7 mouse cellular contexts compared by ENCODE assay signal in the genomic region with DNA sequence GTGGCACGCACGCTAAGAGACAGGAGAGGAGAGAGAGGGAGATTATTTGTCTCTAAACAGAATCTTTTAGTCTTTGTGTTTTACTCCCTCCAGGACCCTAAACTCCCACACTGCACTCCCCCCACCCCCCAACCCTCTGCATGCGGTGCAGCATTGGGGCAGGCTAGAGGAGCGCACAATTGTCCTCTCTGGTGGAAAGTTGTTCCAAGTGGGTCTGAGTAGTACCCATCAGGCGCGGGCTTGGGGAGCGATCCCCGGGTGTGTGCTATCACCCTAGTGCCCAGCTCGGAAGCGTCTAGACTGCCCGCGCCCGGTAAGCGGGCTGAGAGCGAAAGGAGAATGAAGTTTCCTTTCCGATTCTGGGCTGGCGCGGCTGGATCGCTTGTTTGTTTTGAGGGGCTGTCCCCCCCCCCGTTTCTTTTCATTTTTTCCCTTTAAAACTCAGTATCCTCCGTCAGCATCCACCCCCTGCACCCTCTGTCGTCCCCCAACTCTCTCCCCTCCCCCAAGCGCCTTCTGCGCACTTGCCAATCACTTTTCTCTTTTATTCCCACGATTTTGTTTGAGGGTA. TPM values are rescaled to one million over a fixed set of nuclear protein-coding genes. Genes with fewer than 3 reads are reported as not detected.
A peak's percentile ranks its signal among the peaks of the same experiment; 100 is the strongest.
DNase-seq lines count a peak whose midpoint lies in the region; ATAC-seq and TF ChIP-seq lines count a peak whose summit lies in the region.

No protein-coding gene starts in this region.

- peak overlapping the region; percentile 76 for H3K4me3 ChIP-seq in erythroblast, embryonic 14.5 days (replicated peaks)
- H3K4me3 ChIP-seq in liver, adult 2 months (ENCODE audit: insufficient read depth, low read depth, low read length) = peak overlapping the region; percentile 60
- H3K4me3 ChIP-seq in myocyte = peak overlapping the region; percentile 87

- H3K9ac ChIP-seq in liver, adult 2 months (ENCODE audit: low read depth, low read length) = peak overlapping the region; percentile 67

- H3K27ac ChIP-seq in liver, adult 2 months (replicated peaks; ENCODE audit: insufficient read depth, low read depth, low read length) = peak overlapping the region; percentile 88

- TF ChIP-seq POLR2A in liver, adult 2 months (IDR thresholded peaks at IDR 0.05; ENCODE audit: extremely low read depth, insufficient read depth, low read length) = no peak
- no peak for TF ChIP-seq POLR2A in myocyte (IDR thresholded peaks at IDR 0.05; ENCODE audit: insufficient read length, low read depth)

- peak overlapping the region; percentile 80 for H3K4me2 ChIP-seq in myocyte (ENCODE audit: low read depth)

- H3K27me3 ChIP-seq in erythroblast, embryonic 14.5 days (ENCODE audit: control insufficient read depth) = peaks cover 4% of the 10 kb centered on the region; the same call in 1 of the 2 replicates
- peaks cover 6% of the 10 kb centered on the region; the same call in 1 of the 2 replicates for H3K27me3 ChIP-seq in liver, adult 2 months (ENCODE audit: control insufficient read depth, insufficient read depth, low read length)
- no peaks in the 10 kb centered on the region for H3K27me3 ChIP-seq in myocyte (ENCODE audit: control insufficient read depth, insufficient read depth, insufficient read length)

- no peak for TF ChIP-seq CTCF in liver, adult 2 months (IDR thresholded peaks at IDR 0.05; ENCODE audit: low read depth, low read length)

- H3ac ChIP-seq in myocyte (ENCODE audit: control insufficient read depth, insufficient read length) = peak overlapping the region; percentile 99

- peaks cover 25% of the 10 kb centered on the region for H3K36me3 ChIP-seq in erythroblast, embryonic 14.5 days (ENCODE audit: control insufficient read depth)
- H3K36me3 ChIP-seq in liver, adult 2 months (ENCODE audit: control insufficient read depth, insufficient read depth, low read length) = no peaks in the 10 kb centered on the region
- no peaks in the 10 kb centered on the region for H3K36me3 ChIP-seq in myocyte (ENCODE audit: control insufficient read depth, insufficient read depth)

- peaks cover 65% of the 10 kb centered on the region for H3K4me1 ChIP-seq in erythroblast, embryonic 14.5 days (ENCODE audit: control insufficient read depth)
- no peaks in the 10 kb centered on the region; the same call in 1 of the 2 replicates for H3K4me1 ChIP-seq in liver, adult 2 months (ENCODE audit: control insufficient read depth, insufficient read depth, low read length)

- H3K9me3 ChIP-seq in erythroblast, embryonic 14.5 days (ENCODE audit: control insufficient read depth, low read length) = no peaks in the 10 kb centered on the region

- peak; percentile 35 for ATAC-seq in CD4-positive, CD25-positive, alpha-beta regulatory T cell, adult 4 months
- ATAC-seq in hematopoietic stem cell, adult 5-6 weeks (replicated peaks in 1 of 2; ENCODE audit: insufficient read depth in 1 of 2, low FRiP score in 2 of 2, low TSS enrichment in 1 of 2, low read depth in 1 of 2, poor library complexity in 2 of 2, severe bottlenecking in 2 of 2) = 0 out of 4 replicates have a peak, but pooled peaks have one; percentile 13 to 18

- WGBS in liver, adult 2 months = 2% methylated on average over 25 of the region's 25 CpGs

- peak; percentile 78 for DNase-seq in Muller cell, postnatal 12 days (ENCODE audit: inconsistent ontology term)
- DNase-seq in liver, adult 2 months (ENCODE audit: extremely low read depth, low read depth, low spot score) = no peak
- peak; percentile 7 to 17 for DNase-seq in thymus, postnatal 10 days (ENCODE audit: low spot score in 2 of 2)

- no peaks in the 10 kb centered on the region for H3K79me2 ChIP-seq in liver, adult 2 months (ENCODE audit: control insufficient read depth, insufficient read depth, low read length)
- H3K79me2 ChIP-seq in myocyte (ENCODE audit: control insufficient read depth, insufficient read depth) = peaks cover 82% of the 10 kb centered on the region

TF ChIP-seq in myocyte, 11 proteins besides CTCF, POLR2A, EP300 and RAD21:
- TF ChIP-seq TCF3 (IDR thresholded peaks at IDR 0.05; ENCODE audit: insufficient read length, low read depth) (no peak), MYOG (IDR thresholded peaks at IDR 0.05; ENCODE audit: control insufficient read depth in 1 of 3, insufficient read depth in 1 of 3, insufficient read length in 2 of 3, low read depth in 2 of 3) (no peak), MYOD1 (IDR thresholded peaks at IDR 0.05; ENCODE audit: control insufficient read depth in 1 of 3, insufficient read length in 2 of 3, low read depth in 2 of 3) (no peak), REST (IDR thresholded peaks at IDR 0.05; ENCODE audit: insufficient read depth, insufficient read length) (no peak), USF1 (IDR thresholded peaks at IDR 0.05; ENCODE audit: low read depth) (no peak), SRF (IDR thresholded peaks at IDR 0.05; ENCODE audit: control insufficient read depth, insufficient read length, low read depth) (no peak), MAX (IDR thresholded peaks at IDR 0.05; ENCODE audit: low read depth) (no peak), E2F4 (IDR thresholded peaks at IDR 0.05; ENCODE audit: insufficient read depth) (no peak), TCF12 (IDR thresholded peaks at IDR 0.05; ENCODE audit: insufficient read depth, poor library complexity, severe bottlenecking) (no peak), POLR2AphosphoS2 (IDR thresholded peaks at IDR 0.05; ENCODE audit: insufficient read length, low read depth) (no peak), CEBPB (IDR thresholded peaks at IDR 0.05; ENCODE audit: insufficient read depth, poor library complexity, severe bottlenecking) (no peak)

RNA-seq across cellular contexts. Expression of gene Zeb2, which starts 8.6 kb away (rescaled TPM):
- polyA plus RNA-seq in CD4-positive, CD25-positive, alpha-beta regulatory T cell, adult 4 months (2017; shearing (Covaris generic)) = 1 to 10 TPM in 1 of 2 experiments, under 1 TPM in 1; 0.71 to 2.3 TPM
- polyA plus RNA-seq in erythroblast, embryonic 14.5 days (2012) = 0.54 and 0.76 TPM in 2 replicates
- total RNA-seq in hematopoietic stem cell, adult 5-6 weeks (2017) = 71.9 and 80.3 TPM in 2 replicates
- total RNA-seq in liver, adult 2 months (2014; rRNA removed) = 15.5 and 16.8 TPM in 2 replicates
- 1.7 and 4.9 TPM in 2 replicates for polyA plus RNA-seq in liver, adult 2 months (2012; rRNA removed)
- 10.8 TPM for polyA plus RNA-seq in myocyte (2012; fragmentation: generic; extraction: Trizol)
